Mouse (Mus musculus) retina, embryonic 14.5 days (tissue): ENCODE measurements at regions not wholly inside any gene's neighbourhood (a gene's known extent, or its start where the extent isn't known, plus 50 kb on each side); places are given as distances from the start of the nearest gene placed in this dataset.
"Not testable (repeated sequence)": the region's sequence is repeated elsewhere in the genome, so short reads cannot be mapped to it uniquely, and the experiment has no call there.

Experiments
- DNase-seq: peaks from one replicate; pipeline ENCODE4 v3.0.0-alpha.2; 2015; ENCODE audit warnings: low spot score

DNA sequence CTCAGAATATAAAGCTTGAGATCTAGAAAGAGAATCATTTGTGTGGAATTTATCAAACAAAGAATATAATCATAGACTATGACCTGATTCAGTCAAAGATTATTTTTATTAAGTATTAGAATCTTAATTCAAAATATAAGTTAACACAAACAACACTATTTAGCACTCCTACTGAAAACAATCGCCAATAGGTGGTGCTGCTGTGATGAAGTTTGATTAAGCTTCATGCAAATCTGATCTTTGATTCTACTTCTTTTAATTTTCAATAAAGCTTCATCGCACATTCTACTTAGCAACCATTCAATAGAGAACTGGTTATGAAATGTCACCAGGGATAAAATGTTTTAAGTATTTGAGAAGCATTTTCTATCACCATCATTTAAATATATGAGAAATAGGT, 1509.9 kb upstream of the Pcdh7 start:
- DNase-seq: peak; percentile 39

DNA sequence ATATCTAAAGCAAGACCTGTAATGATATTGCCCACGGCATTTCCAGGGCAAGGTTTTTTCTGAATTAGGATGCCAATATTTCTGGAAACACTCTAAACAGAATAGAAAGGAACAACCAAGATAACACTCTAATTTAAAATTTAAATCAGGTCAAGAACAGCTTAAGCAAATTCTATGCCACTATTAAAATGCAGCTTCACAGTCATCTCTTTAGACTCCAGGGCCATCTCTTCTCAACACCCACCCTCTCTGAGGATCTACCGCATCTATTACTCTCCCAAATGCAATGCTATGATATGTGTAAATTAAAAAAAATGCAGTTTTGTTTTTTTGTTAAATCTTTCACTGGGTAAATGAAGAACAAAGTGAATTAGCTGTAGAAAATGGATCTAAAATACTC, 1501.9 kb upstream of the Pcdh7 start:
- DNase-seq: no peak

DNA sequence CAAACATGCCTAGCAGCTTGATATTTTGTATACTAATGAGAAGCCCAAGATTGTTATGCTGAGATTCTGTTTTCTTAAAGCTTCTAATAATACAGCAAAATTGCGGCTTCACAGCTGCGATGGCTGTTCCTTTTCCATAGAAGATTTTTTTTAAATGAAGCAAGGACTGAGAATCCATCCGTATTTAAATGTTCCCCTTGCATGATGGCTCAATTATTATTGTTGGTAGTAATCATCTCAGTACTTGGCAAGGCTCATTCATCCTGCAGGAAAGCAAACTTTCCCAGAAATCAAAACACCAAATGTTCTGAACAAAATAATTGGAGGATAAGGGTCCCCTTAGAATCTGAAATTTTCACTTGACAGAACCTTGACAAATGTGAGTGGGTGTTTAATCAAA, 1451.6 kb upstream of the Pcdh7 start:
- DNase-seq: no peak

DNA sequence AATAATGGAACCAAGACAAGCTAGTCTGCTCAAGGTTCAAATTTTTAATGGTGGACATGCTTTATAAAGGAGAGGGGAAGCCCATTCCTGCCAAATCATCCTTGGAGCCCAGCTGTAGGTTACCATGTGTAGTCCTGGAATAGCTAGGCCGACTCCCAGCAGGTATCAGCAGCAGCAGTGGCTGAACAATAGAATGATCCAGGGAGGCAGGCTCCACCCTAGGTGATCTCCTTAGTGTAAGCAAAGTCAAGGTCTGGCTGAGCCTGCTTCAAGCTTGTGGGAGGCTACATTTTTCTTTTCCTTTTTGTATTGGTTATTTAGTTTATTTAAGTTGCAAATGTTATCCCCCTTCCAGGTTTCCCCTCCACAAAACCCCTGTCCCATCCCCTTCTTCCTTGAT, 1426.1 kb upstream of the Pcdh7 start:
- DNase-seq: not testable (repeated sequence)
